20 mouse cellular contexts compared by ENCODE assay signal in genomic region chr11:34308731-34309130, GRCm38 (mm10). TPM values are rescaled to one million over a fixed set of nuclear protein-coding genes. Genes with fewer than 3 reads are reported as not detected.
"Had no signal": no experiment of that assay in that cellular context is flagged by ENCODE, and none has a peak within 500 bp of the region (broad histone marks: within the 10 kb centered on the region; RNA-seq: fewer than 3 reads in every experiment).

No protein-coding gene starts in this region.

- H3K9me3 ChIP-seq: midbrain, embryonic 10.5 days; midbrain, embryonic 12.5 days; midbrain, embryonic 15.5 days; neural tube, embryonic 12.5 days; stomach, embryonic 15.5 days had no signal

- H3K4me1 ChIP-seq: midbrain, embryonic 10.5 days; midbrain, embryonic 12.5 days; midbrain, embryonic 15.5 days; neural tube, embryonic 12.5 days; stomach, embryonic 15.5 days had no signal

- H3K9ac ChIP-seq: lung, embryonic 14.5 days; midbrain, embryonic 12.5 days; midbrain, embryonic 15.5 days; neural tube, embryonic 12.5 days; stomach, embryonic 15.5 days had no signal

- H3K4me2 ChIP-seq: lung, embryonic 14.5 days; midbrain, embryonic 12.5 days; midbrain, embryonic 15.5 days; neural tube, embryonic 12.5 days; stomach, embryonic 15.5 days had no signal

- H3K4me3 ChIP-seq: midbrain, embryonic 10.5 days; midbrain, embryonic 12.5 days; midbrain, embryonic 15.5 days; myocyte; neural tube, embryonic 12.5 days; stomach, embryonic 15.5 days had no signal

- DNase-seq: lung, adult 18-20 months; lung, embryonic 14.5 days; lung, postnatal 10 days; lung, postnatal 4 days; retina, postnatal 1 day; right cerebral cortex, adult 18-20 months; right cerebral cortex, postnatal 25 days; right cerebral cortex, postnatal 4 days; thymus, adult 2 months; thymus, postnatal 25 days; thymus, postnatal 4 days had no signal

- H3K27me3 ChIP-seq: stomach, embryonic 15.5 days had no signal

- ATAC-seq: midbrain, embryonic 15.5 days had no signal

- H3K36me3 ChIP-seq: midbrain, embryonic 10.5 days; midbrain, embryonic 12.5 days; midbrain, embryonic 15.5 days; neural tube, embryonic 12.5 days; stomach, embryonic 15.5 days had no signal

- H3K27ac ChIP-seq: midbrain, embryonic 10.5 days; midbrain, embryonic 12.5 days; midbrain, embryonic 15.5 days; neural tube, embryonic 12.5 days; stomach, embryonic 15.5 days; stomach, postnatal 0 days had no signal

RNA-seq across cellular contexts. Expression of gene Fam196b, which starts 5.9 kb away (rescaled TPM):
- total RNA-seq: megakaryocyte-erythroid progenitor cell, adult 5-6 weeks had no signal
- polyA plus RNA-seq: lung, embryonic 14.5 days; lung, embryonic 16.5 days; myocyte had no signal
